ENCODE assay signal across 26 mouse cellular contexts in the genomic region with DNA sequence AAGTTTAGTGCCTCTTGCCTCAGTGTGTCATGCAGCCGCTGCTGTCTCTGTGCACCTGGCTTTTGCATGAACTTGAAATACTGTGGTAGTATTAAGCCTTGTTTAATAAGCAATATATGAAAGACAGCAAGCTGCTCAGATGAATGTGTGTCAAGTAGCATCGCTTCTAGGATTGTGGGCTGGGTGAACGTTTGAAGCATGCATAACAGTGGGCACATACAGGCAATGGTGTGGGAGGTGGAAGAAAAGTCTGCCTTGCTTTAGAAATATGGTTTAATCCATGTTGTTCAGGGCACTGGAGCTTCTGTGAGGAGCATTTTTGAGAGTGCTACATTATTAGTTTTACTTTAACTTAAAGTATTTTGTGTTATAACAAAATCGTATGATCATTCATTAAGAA.
"Had no signal": no experiment of that assay in that cellular context is flagged by ENCODE, and none has a peak within 500 bp of the region (broad histone marks: within the 10 kb centered on the region; RNA-seq: fewer than 3 reads in every experiment).

No protein-coding gene starts in this region.

- H3K4me3 ChIP-seq: gastrocnemius, adult 2 months; heart, embryonic 12.5 days; hindbrain, embryonic 10.5 days; hindbrain, embryonic 12.5 days; intestine, embryonic 15.5 days; limb, embryonic 10.5 days; limb, embryonic 12.5 days; liver, embryonic 13.5 days; liver, embryonic 15.5 days had no signal

- H3K4me2 ChIP-seq: heart, embryonic 12.5 days; hindbrain, embryonic 12.5 days; hindbrain, embryonic 14.5 days; intestine, embryonic 15.5 days; limb, embryonic 12.5 days; liver, embryonic 11.5 days; liver, embryonic 13.5 days; liver, embryonic 15.5 days had no signal

- H3K36me3 ChIP-seq: intestine, embryonic 15.5 days; liver, embryonic 13.5 days; liver, embryonic 15.5 days had no signal

- H3K9me3 ChIP-seq: hindbrain, embryonic 10.5 days; hindbrain, embryonic 12.5 days; intestine, embryonic 15.5 days; limb, embryonic 10.5 days; liver, embryonic 13.5 days; liver, embryonic 15.5 days had no signal

- ATAC-seq: hindbrain, embryonic 16.5 days; inflammation-experienced regulatory T-cells, adult 6 months; intestine, embryonic 15.5 days; intestine, postnatal 0 days had no signal

- H3K27me3 ChIP-seq: heart, embryonic 12.5 days; hindbrain, embryonic 12.5 days; intestine, embryonic 15.5 days; limb, embryonic 12.5 days; liver, embryonic 13.5 days; liver, embryonic 15.5 days had no signal

- H3K9ac ChIP-seq: heart, embryonic 12.5 days; hindbrain, embryonic 12.5 days; hindbrain, embryonic 14.5 days; intestine, embryonic 15.5 days; limb, embryonic 12.5 days; liver, embryonic 13.5 days; liver, embryonic 15.5 days had no signal

- H3K27ac ChIP-seq: gastrocnemius, adult 2 months; hindbrain, embryonic 10.5 days; hindbrain, embryonic 12.5 days; hindbrain, embryonic 14.5 days; intestine, embryonic 15.5 days; limb, embryonic 10.5 days; limb, embryonic 12.5 days; liver, embryonic 13.5 days; liver, embryonic 15.5 days had no signal

- H3K4me1 ChIP-seq: limb, embryonic 10.5 days; limb, embryonic 12.5 days; liver, embryonic 13.5 days; liver, embryonic 15.5 days had no signal

- DNase-seq: gastrocnemius, adult 2 months; gastrocnemius, postnatal 10 days; gastrocnemius, postnatal 25 days; heart, adult 18-20 months; heart, postnatal 10 days; heart, postnatal 4 days; kidney, adult 18-20 months; kidney, adult 8-10 months; kidney, postnatal 10 days; kidney, postnatal 25 days; kidney, postnatal 4 days; layer of hippocampus, adult 9-11 months; liver; liver, embryonic 13.5 days had no signal
